ENCODE assay signal across 10 mouse cellular contexts in genomic region chr2:122681379-122682137, GRCm38 (mm10). TPM values are rescaled to one million over a fixed set of nuclear protein-coding genes. Genes with fewer than 3 reads are reported as not detected.
DNase-seq lines count a peak whose midpoint lies in the region; ATAC-seq and TF ChIP-seq lines count a peak whose summit lies in the region.
"Had no signal": no experiment of that assay in that cellular context is flagged by ENCODE, and none has a peak within 500 bp of the region (broad histone marks: within the 10 kb centered on the region; RNA-seq: fewer than 3 reads in every experiment).

No protein-coding gene starts in this region.

- peak; percentile 24 for DNase-seq in MEL (ENCODE audit: low read depth, low spot score)
- no peak for DNase-seq in liver, postnatal 0 days
- no peak for DNase-seq in adrenal gland, adult 8-10 months
- DNase-seq in Muller cell, postnatal 12 days (ENCODE audit: inconsistent ontology term): no peak
- DNase-seq: kidney, postnatal 10 days; thymus, postnatal 25 days had no signal

- H3K9me3 ChIP-seq in intestine, embryonic 15.5 days: peaks cover 9% of the 10 kb centered on the region; the same call in 1 of the 2 replicates
- peaks cover 8% of the 10 kb centered on the region for H3K9me3 ChIP-seq in intestine, embryonic 16.5 days (ENCODE audit: control insufficient read depth, low read length)
- no peaks in the 10 kb centered on the region for H3K9me3 ChIP-seq in MEL (replicated peaks; ENCODE audit: insufficient read depth, low read length)
- H3K9me3 ChIP-seq in embryonic facial prominence, embryonic 12.5 days: peaks cover 11% of the 10 kb centered on the region
- peaks cover 13% of the 10 kb centered on the region for H3K9me3 ChIP-seq in liver, postnatal 0 days (ENCODE audit: low read length)

- no peak for TF ChIP-seq EP300 in MEL (IDR thresholded peaks at IDR 0.05; ENCODE audit: low read depth in 1 of 2, low read length in 2 of 2)
- no peak for TF ChIP-seq EP300 in liver, postnatal 0 days (IDR thresholded peaks at IDR 0.05; ENCODE audit: low read depth)

- no peaks in the 10 kb centered on the region for H3K27me3 ChIP-seq in intestine, embryonic 15.5 days (replicated peaks)
- H3K27me3 ChIP-seq in intestine, embryonic 16.5 days (replicated peaks; ENCODE audit: control insufficient read depth, insufficient read depth, low read length): no peaks in the 10 kb centered on the region
- H3K27me3 ChIP-seq in MEL (ENCODE audit: control insufficient read depth in 1 of 2, insufficient read depth in 2 of 2, low read length in 2 of 2): no peaks in the 10 kb centered on the region
- no peaks in the 10 kb centered on the region for H3K27me3 ChIP-seq in embryonic facial prominence, embryonic 12.5 days
- H3K27me3 ChIP-seq in liver, postnatal 0 days (ENCODE audit: insufficient read depth, low read length): no peaks in the 10 kb centered on the region

- H3K4me3 ChIP-seq in intestine, embryonic 15.5 days (replicated peaks): no peak overlapping the region
- no peak overlapping the region for H3K4me3 ChIP-seq in intestine, embryonic 16.5 days (ENCODE audit: low read length)
- no peak overlapping the region for H3K4me3 ChIP-seq in MEL (ENCODE audit: control insufficient read depth in 1 of 2, insufficient read depth in 1 of 2, low read depth in 2 of 2, low read length in 2 of 2)
- H3K4me3 ChIP-seq in embryonic facial prominence, embryonic 12.5 days: no peak overlapping the region
- H3K4me3 ChIP-seq in liver, postnatal 0 days (ENCODE audit: low read depth, low read length): no peak overlapping the region

- no peak for TF ChIP-seq POLR2A in MEL (IDR thresholded peaks at IDR 0.05; ENCODE audit: control insufficient read depth in 1 of 2, insufficient read depth in 1 of 2, low read depth in 1 of 2, low read length in 2 of 2, poor library complexity in 1 of 2)

- no peaks in the 10 kb centered on the region for H3K4me1 ChIP-seq in intestine, embryonic 15.5 days (replicated peaks)
- H3K4me1 ChIP-seq in intestine, embryonic 16.5 days (ENCODE audit: control insufficient read depth, insufficient read depth, low read length): no peaks in the 10 kb centered on the region
- H3K4me1 ChIP-seq in MEL (ENCODE audit: control insufficient read depth in 1 of 2, insufficient read depth in 2 of 2, low read length in 2 of 2): no peaks in the 10 kb centered on the region
- H3K4me1 ChIP-seq in embryonic facial prominence, embryonic 12.5 days: no peaks in the 10 kb centered on the region
- no peaks in the 10 kb centered on the region for H3K4me1 ChIP-seq in liver, postnatal 0 days (ENCODE audit: insufficient read depth)

- 84% methylated on average over 5 of the region's 5 CpGs for WGBS in intestine, embryonic 15.5 days
- 85% methylated on average over 5 of the region's 5 CpGs for WGBS in intestine, embryonic 16.5 days
- WGBS in embryonic facial prominence, embryonic 12.5 days: 84% methylated on average over 5 of the region's 5 CpGs
- WGBS in liver, postnatal 0 days (ENCODE audit: insufficient replicate concordance): 75% methylated on average over 5 of the region's 5 CpGs

- H3K9ac ChIP-seq in intestine, embryonic 15.5 days: no peak overlapping the region
- no peak overlapping the region for H3K9ac ChIP-seq in intestine, embryonic 16.5 days (ENCODE audit: low read depth, low read length)
- no peak overlapping the region for H3K9ac ChIP-seq in MEL (ENCODE audit: control insufficient read depth, low read depth, low read length, poor library complexity, severe bottlenecking)
- H3K9ac ChIP-seq in embryonic facial prominence, embryonic 12.5 days: no peak overlapping the region
- no peak overlapping the region for H3K9ac ChIP-seq in liver, postnatal 0 days (replicated peaks)

- ATAC-seq in intestine, embryonic 15.5 days: peak; percentile 65; the same call in 1 of the 2 replicates
- ATAC-seq in intestine, embryonic 16.5 days: no peak
- 0 out of 2 replicates have a peak, but pooled peaks have one; percentile 64 for ATAC-seq in embryonic facial prominence, embryonic 12.5 days (ENCODE audit: insufficient number of reproducible peaks, insufficient read depth, low FRiP score, low TSS enrichment)
- peak; percentile 27; the same call in 1 of the 2 replicates for ATAC-seq in liver, postnatal 0 days

- TF ChIP-seq RAD21 in MEL (IDR thresholded peaks at IDR 0.05; ENCODE audit: low read depth, low read length): no peak

- no peak for TF ChIP-seq CTCF in MEL (IDR thresholded peaks at IDR 0.05 in 2 of 3, conservative IDR thresholded peaks at IDR 0.05 in 1 of 3; ENCODE audit: control insufficient read depth in 1 of 3, insufficient read depth in 1 of 3, low read depth in 2 of 3, low read length in 3 of 3, poor library complexity in 1 of 3, severe bottlenecking in 1 of 3)
- no peak for TF ChIP-seq CTCF in liver, postnatal 0 days (IDR thresholded peaks at IDR 0.05; ENCODE audit: low read depth)

- H3K27ac ChIP-seq in intestine, embryonic 15.5 days: no peak overlapping the region
- H3K27ac ChIP-seq in intestine, embryonic 16.5 days (ENCODE audit: low read length): no peak overlapping the region
- no peak overlapping the region for H3K27ac ChIP-seq in MEL (ENCODE audit: control insufficient read depth, low read depth, low read length)
- H3K27ac ChIP-seq in embryonic facial prominence, embryonic 12.5 days: no peak overlapping the region
- no peak overlapping the region for H3K27ac ChIP-seq in liver, postnatal 0 days (ENCODE audit: low read depth)

- H3K36me3 ChIP-seq in intestine, embryonic 15.5 days: no peaks in the 10 kb centered on the region
- H3K36me3 ChIP-seq in intestine, embryonic 16.5 days (ENCODE audit: control insufficient read depth, insufficient read depth, low read length): no peaks in the 10 kb centered on the region
- no peaks in the 10 kb centered on the region for H3K36me3 ChIP-seq in MEL (ENCODE audit: control insufficient read depth in 1 of 2, insufficient read depth in 2 of 2, low read length in 2 of 2)
- H3K36me3 ChIP-seq in embryonic facial prominence, embryonic 12.5 days: no peaks in the 10 kb centered on the region
- H3K36me3 ChIP-seq in liver, postnatal 0 days (replicated peaks; ENCODE audit: insufficient read depth, low read length): no peaks in the 10 kb centered on the region

- no peaks in the 10 kb centered on the region for H3K79me2 ChIP-seq in MEL (ENCODE audit: control insufficient read depth, insufficient read depth, low read length, poor library complexity)

- H3K4me2 ChIP-seq in intestine, embryonic 15.5 days (replicated peaks): no peak overlapping the region
- H3K4me2 ChIP-seq in intestine, embryonic 16.5 days (ENCODE audit: low read depth, low read length): no peak overlapping the region
- H3K4me2 ChIP-seq in embryonic facial prominence, embryonic 12.5 days (replicated peaks): no peak overlapping the region
- no peak overlapping the region for H3K4me2 ChIP-seq in liver, postnatal 0 days (ENCODE audit: low read depth, low read length)

TF ChIP-seq in MEL, 35 proteins besides CTCF, POLR2A, EP300 and RAD21:
- TF ChIP-seq ELF1 (IDR thresholded peaks at IDR 0.05; ENCODE audit: low read depth, low read length) (no peak), TCF12 (IDR thresholded peaks at IDR 0.05; ENCODE audit: low read depth, low read length) (no peak), JUND (IDR thresholded peaks at IDR 0.05; ENCODE audit: low read depth, low read length) (no peak), ZMIZ1 (IDR thresholded peaks at IDR 0.05; ENCODE audit: low read depth, low read length) (no peak)
TF ChIP-seq in MEL: peak in this region for 0.

RNA-seq across cellular contexts. Expression of gene Slc30a4, which starts 20.9 kb away (rescaled TPM):
- 10.2 and 10.8 TPM in 2 replicates for polyA plus RNA-seq in intestine, embryonic 15.5 days (2015; fragmentation: Nextera tagmentation; extraction: Ambion mirVana)
- polyA plus RNA-seq in intestine, embryonic 16.5 days (2015; fragmentation: Nextera tagmentation; extraction: Ambion mirVana): 8.1 and 10.1 TPM in 2 replicates
- not detected in 2 replicates for total RNA-seq in MEL (2012; rRNA removed)
- not detected for polyA plus RNA-seq in MEL (2012; ENCODE audit: insufficient read depth in 1 of 2, insufficient read length in 2 of 2, low read depth in 1 of 2, low replicate concordance in 2 of 2, missing spikeins in 1 of 2)
- 11.5 and 12.2 TPM in 2 replicates for polyA plus RNA-seq in embryonic facial prominence, embryonic 12.5 days (2016; fragmentation: Nextera tagmentation; extraction: Ambion mirVana)
- polyA plus RNA-seq in liver, postnatal 0 days (2015; fragmentation: Nextera tagmentation; extraction: Ambion mirVana): 1.6 and 1.7 TPM in 2 replicates
- 10 to 100 TPM; 30.6 to 35.3 (median 33.9) TPM for total RNA-seq in adrenal gland, adult 8-10 months (2022)

RNA-seq across cellular contexts. Expression of gene AA467197, which starts 44.8 kb away (rescaled TPM):
- 7.1 and 7.3 TPM in 2 replicates for polyA plus RNA-seq in intestine, embryonic 15.5 days (2015; fragmentation: Nextera tagmentation; extraction: Ambion mirVana)
- polyA plus RNA-seq in intestine, embryonic 16.5 days (2015; fragmentation: Nextera tagmentation; extraction: Ambion mirVana): 8.7 and 10.1 TPM in 2 replicates
- not detected in 2 replicates for total RNA-seq in MEL (2012; rRNA removed)
- polyA plus RNA-seq in MEL (2012; ENCODE audit: insufficient read depth in 1 of 2, insufficient read length in 2 of 2, low read depth in 1 of 2, low replicate concordance in 2 of 2, missing spikeins in 1 of 2): not detected
- 0.60 and 0.64 TPM in 2 replicates for polyA plus RNA-seq in embryonic facial prominence, embryonic 12.5 days (2016; fragmentation: Nextera tagmentation; extraction: Ambion mirVana)
- polyA plus RNA-seq in liver, postnatal 0 days (2015; fragmentation: Nextera tagmentation; extraction: Ambion mirVana): 6.0 and 6.8 TPM in 2 replicates
- total RNA-seq in adrenal gland, adult 8-10 months (2022): 1 to 10 TPM; 1.2 to 5.6 (median 1.9) TPM
- total RNA-seq: liver, adult 2 months had no signal
- polyA plus RNA-seq: liver, adult 2 months had no signal

RNA-seq across cellular contexts. Expression of gene Bloc1s6, which starts 56.7 kb away (rescaled TPM):
- polyA plus RNA-seq in intestine, embryonic 15.5 days (2015; fragmentation: Nextera tagmentation; extraction: Ambion mirVana): 46.8 and 46.9 TPM in 2 replicates
- polyA plus RNA-seq in intestine, embryonic 16.5 days (2015; fragmentation: Nextera tagmentation; extraction: Ambion mirVana): 51.9 and 54.4 TPM in 2 replicates
- total RNA-seq in MEL (2012; rRNA removed): 10.8 and 10.9 TPM in 2 replicates
- polyA plus RNA-seq in MEL (2012; ENCODE audit: insufficient read depth in 1 of 2, insufficient read length in 2 of 2, low read depth in 1 of 2, low replicate concordance in 2 of 2, missing spikeins in 1 of 2): 10 to 100 TPM in 1 of 2 experiments, not detected in 1; 21.7 TPM
- 57.1 and 62.5 TPM in 2 replicates for polyA plus RNA-seq in embryonic facial prominence, embryonic 12.5 days (2016; fragmentation: Nextera tagmentation; extraction: Ambion mirVana)
- polyA plus RNA-seq in liver, postnatal 0 days (2015; fragmentation: Nextera tagmentation; extraction: Ambion mirVana): 12.6 and 13.4 TPM in 2 replicates
- 10 to 100 TPM; 30.2 to 38.8 (median 32.1) TPM for total RNA-seq in adrenal gland, adult 8-10 months (2022)
